In genomic region chr11:117436401-117437109, GRCm38 (mm10) we compare ENCODE assay signal across 9 mouse cellular contexts. TPM values are rescaled to one million over a fixed set of nuclear protein-coding genes. Genes with fewer than 3 reads are reported as not detected.
DNase-seq lines count a peak whose midpoint lies in the region; ATAC-seq lines count a peak whose summit lies in the region.
"Had no signal": no experiment of that assay in that cellular context is flagged by ENCODE, and none has a peak within 500 bp of the region (broad histone marks: within the 10 kb centered on the region; RNA-seq: fewer than 3 reads in every experiment).

No protein-coding gene starts in this region.

- ATAC-seq in forebrain, embryonic 12.5 days (ENCODE audit: low FRiP score): peak; percentile 90
- ATAC-seq in kidney, embryonic 15.5 days (replicated peaks; ENCODE audit: low FRiP score): peak; percentile 82
- peak; percentile 43; the same call in 1 of the 2 replicates for ATAC-seq in limb, embryonic 12.5 days (ENCODE audit: insufficient number of reproducible peaks, insufficient read depth, low FRiP score, low TSS enrichment, low read depth)
- no peak for ATAC-seq in granulocyte monocyte progenitor cell, adult 5-6 weeks (replicated peaks; ENCODE audit: poor library complexity, severe bottlenecking)

- peak overlapping the region; percentile 37 for H3K4me2 ChIP-seq in forebrain, embryonic 12.5 days
- peak overlapping the region; percentile 39 for H3K4me2 ChIP-seq in kidney, embryonic 15.5 days
- peak overlapping the region; percentile 33 for H3K4me2 ChIP-seq in limb, embryonic 12.5 days
- H3K4me2 ChIP-seq: lung, embryonic 15.5 days had no signal

- H3K9ac ChIP-seq in forebrain, embryonic 12.5 days: no peak overlapping the region
- H3K9ac ChIP-seq in kidney, embryonic 15.5 days: no peak overlapping the region
- 0 out of 2 replicates have a peak overlapping the region, but pooled peaks have one; percentile 27 for H3K9ac ChIP-seq in limb, embryonic 12.5 days (replicated peaks)
- H3K9ac ChIP-seq: lung, embryonic 15.5 days had no signal

- peak overlapping the region; percentile 56; the same call in 1 of the 2 replicates for H3K27ac ChIP-seq in forebrain, embryonic 12.5 days
- H3K27ac ChIP-seq in kidney, embryonic 15.5 days: peak overlapping the region; percentile 41; the same call in 1 of the 2 replicates
- no peak overlapping the region for H3K27ac ChIP-seq in limb, embryonic 12.5 days
- H3K27ac ChIP-seq: lung, embryonic 15.5 days had no signal

- no peaks in the 10 kb centered on the region for H3K36me3 ChIP-seq in forebrain, embryonic 12.5 days (replicated peaks)
- no peaks in the 10 kb centered on the region for H3K36me3 ChIP-seq in kidney, embryonic 15.5 days
- H3K36me3 ChIP-seq in limb, embryonic 12.5 days: no peaks in the 10 kb centered on the region
- H3K36me3 ChIP-seq: lung, embryonic 15.5 days had no signal

- H3K4me1 ChIP-seq in forebrain, embryonic 12.5 days: peaks cover 59% of the 10 kb centered on the region
- peaks cover 26% of the 10 kb centered on the region for H3K4me1 ChIP-seq in kidney, embryonic 15.5 days
- H3K4me1 ChIP-seq in limb, embryonic 12.5 days (replicated peaks): peaks cover 31% of the 10 kb centered on the region

- H3K27me3 ChIP-seq in forebrain, embryonic 12.5 days: peaks cover 34% of the 10 kb centered on the region
- H3K27me3 ChIP-seq in kidney, embryonic 15.5 days: peaks cover 47% of the 10 kb centered on the region
- H3K27me3 ChIP-seq in limb, embryonic 12.5 days: peaks cover 64% of the 10 kb centered on the region

- H3K4me3 ChIP-seq in forebrain, embryonic 12.5 days (replicated peaks): 0 out of 2 replicates have a peak overlapping the region, but pooled peaks have one; percentile 4
- H3K4me3 ChIP-seq in kidney, embryonic 15.5 days (replicated peaks): no peak overlapping the region
- H3K4me3 ChIP-seq in limb, embryonic 12.5 days (replicated peaks): no peak overlapping the region
- H3K4me3 ChIP-seq: lung, embryonic 15.5 days had no signal

- DNase-seq in MN1 (ENCODE audit: low spot score): peak; percentile 79
- peak; percentile 82 for DNase-seq in brain, embryonic 18.5 days (ENCODE audit: low read depth, low spot score)
- peak; percentile 93 to 95 for DNase-seq in right cerebral cortex, postnatal 10 days (ENCODE audit: low spot score in 2 of 2)
- no peak for DNase-seq in thymus, postnatal 10 days (ENCODE audit: low spot score in 2 of 2)

- H3K9me3 ChIP-seq in forebrain, embryonic 12.5 days: no peaks in the 10 kb centered on the region
- H3K9me3 ChIP-seq in kidney, embryonic 15.5 days (replicated peaks): 0 out of 2 replicates have a peak, but pooled peaks cover 3% of the 10 kb centered on the region
- H3K9me3 ChIP-seq in limb, embryonic 12.5 days: peaks cover 7% of the 10 kb centered on the region; the same call in 1 of the 2 replicates
- H3K9me3 ChIP-seq: lung, embryonic 15.5 days had no signal

- WGBS in forebrain, embryonic 12.5 days: 18% methylated on average over 22 of the region's 22 CpGs
- 25% methylated on average over 22 of the region's 22 CpGs for WGBS in kidney, embryonic 15.5 days
- 28% methylated on average over 22 of the region's 22 CpGs for WGBS in limb, embryonic 12.5 days

RNA-seq across cellular contexts. Expression of gene Gm11733, which starts 47.6 kb away (rescaled TPM):
- 0.20 TPM in 1 of 2 replicates, not detected in the other for polyA plus RNA-seq in forebrain, embryonic 12.5 days (2016; fragmentation: Nextera tagmentation; extraction: Ambion mirVana)
- not detected in 2 replicates for polyA plus RNA-seq in kidney, embryonic 15.5 days (2015; fragmentation: Nextera tagmentation; extraction: Ambion mirVana)
- polyA plus RNA-seq in limb, embryonic 12.5 days (2016; fragmentation: Nextera tagmentation; extraction: Ambion mirVana): not detected in 2 replicates
- not detected in 2 replicates for total RNA-seq in granulocyte monocyte progenitor cell, adult 5-6 weeks (2014; fragmentation: Nextera tagmentation)
- not detected in 2 replicates for total RNA-seq in granulocyte monocyte progenitor cell, adult 5-6 weeks (2017)

Comparison
In these comparisons a context has a peak if more than half of its experiments do, and no peak if none do; other contexts are left out.
1. DNase-seq: peak in MN1 (single experiment), brain, embryonic 18.5 days (single experiment) and right cerebral cortex, postnatal 10 days (2 of 2); none in thymus, postnatal 10 days (0 of 2).
2. Peak in every context shown above with its lines, with median percentiles within 50 percentile points of each other: H3K4me2 ChIP-seq.